Mouse (Mus musculus) heart, embryonic 12.5 days (tissue): ENCODE results near the gene Gm867. TPM values are rescaled to one million over a fixed set of nuclear protein-coding genes. Genes with fewer than 3 reads are reported as not detected.

Source experiments
- ATAC-seq: fragments of 200-750 bp; cut with Nextera tagmentation; 2 replicates; pipeline ENCODE4 v1.8.0; 2017; ENCODE audit warnings: moderate TSS enrichment, moderate library complexity; ENCODE audit not compliant: insufficient number of reproducible peaks, low FRiP score
- H3K27ac ChIP-seq: fragments of 300-500 bp; sonication (generic); 2 replicates; pipeline ENCODE4 v1.5.1; 2016; ENCODE audit warnings: mild to moderate bottlenecking, moderate library complexity; ENCODE audit not compliant: poor library complexity, severe bottlenecking
- H3K27me3 ChIP-seq: fragments of 300-500 bp; sonication (generic); replicated peaks from 2 replicates; pipeline ENCODE4 v1.6.1; 2016; ENCODE audit warnings: mild to moderate bottlenecking, moderate library complexity
- H3K36me3 ChIP-seq: fragments of 300-500 bp; sonication (generic); 2 replicates; pipeline ENCODE4 v1.6.1; 2016; ENCODE audit warnings: mild to moderate bottlenecking, moderate library complexity
- H3K4me1 ChIP-seq: fragments of 300-500 bp; sonication (generic); replicated peaks from 2 replicates; pipeline ENCODE4 v1.6.1; 2016; ENCODE audit warnings: mild to moderate bottlenecking
- H3K4me2 ChIP-seq: fragments of 300-500 bp; sonication (generic); 2 replicates; pipeline ENCODE4 v1.6.1; 2016; ENCODE audit warnings: mild to moderate bottlenecking, moderate library complexity
- H3K4me3 ChIP-seq: fragments of 300-500 bp; sonication (generic); 2 replicates; pipeline ENCODE4 v1.5.1; 2016; ENCODE audit warnings: mild to moderate bottlenecking
- H3K9ac ChIP-seq: fragments of 300-500 bp; sonication (generic); 2 replicates; pipeline ENCODE4 v1.6.1; 2016; ENCODE audit warnings: mild to moderate bottlenecking, moderate library complexity
- H3K9me3 ChIP-seq: fragments of 300-500 bp; sonication (generic); replicated peaks from 2 replicates; pipeline ENCODE4 v1.6.1; 2016; ENCODE audit warnings: mild to moderate bottlenecking, moderate library complexity
- WGBS: fragments of 180-500 bp; shearing (Covaris S2); methylation state at CpG from one replicate; pipeline ENCODE4 v1.1.7; 2016; 5-methylcytosine and 5-hydroxymethylcytosine counted together
- polyA plus RNA-seq: library from polyadenylated mRNA; unstranded; fragments of >200 nt; fragmentation: Nextera tagmentation; extraction: Ambion mirVana; gene quantifications from 2 replicates; pipeline ENCODE4 v1.2.1, GENCODE M21; 2016

The Gm867 gene
- polyA plus RNA-seq, 1 experiment from 2014 or later, result 1.1 TPM

DNA sequence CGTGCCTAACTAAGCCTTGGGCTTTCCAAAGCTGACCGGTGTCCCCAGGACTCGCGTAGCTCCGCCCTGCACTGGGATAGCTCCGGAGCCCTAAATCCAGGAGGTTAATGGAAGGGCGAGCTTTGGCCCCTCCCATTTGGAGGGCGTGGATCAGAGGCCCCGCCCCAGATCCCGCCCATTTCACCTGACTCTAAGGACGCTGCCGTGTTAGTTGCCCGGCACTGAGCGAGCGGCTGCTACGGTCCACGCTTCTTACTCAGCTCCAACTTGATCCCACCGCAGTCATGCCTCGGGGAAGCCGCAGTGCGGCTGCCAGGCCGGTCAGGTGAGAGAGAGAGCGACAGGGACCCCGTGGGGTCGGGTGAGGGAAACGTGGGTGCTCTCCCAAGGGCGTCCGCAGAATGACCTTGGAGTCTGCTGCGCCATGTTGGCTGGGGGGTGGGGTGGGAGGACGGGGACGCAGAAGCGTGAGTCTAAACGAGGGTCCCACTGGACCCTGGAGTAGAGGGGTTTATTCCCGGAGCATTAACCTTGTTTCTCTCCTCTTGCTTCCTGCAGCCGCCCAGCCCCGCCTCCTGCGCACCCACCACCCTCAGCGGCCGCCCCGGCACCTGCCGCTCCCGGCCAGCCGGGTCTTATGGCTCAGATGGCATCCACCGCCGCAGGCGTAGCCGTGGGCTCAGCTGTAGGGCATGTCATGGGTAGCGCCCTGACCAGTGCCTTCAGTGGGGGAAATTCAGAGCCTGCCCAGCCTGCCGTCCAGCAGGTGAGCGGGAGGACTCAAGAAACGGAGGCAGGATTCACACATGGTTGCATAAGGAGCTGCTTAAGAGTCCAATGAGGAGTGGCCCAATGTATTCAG, 4.6 kb downstream of the Gm867 start, which contains the start of gene Mmp11:
Mmp11 (minus strand) TSS at position 817 of the 862 bp plus-strand sequence.
- H3K9me3 ChIP-seq, result no peaks in the 10 kb centered on the region
- peak within 1 kb of the TSS; percentile 71 for H3K4me2 ChIP-seq
- no peaks in the 10 kb centered on the region for H3K36me3 ChIP-seq
- ATAC-seq, result peak; percentile 84
- H3K4me1 ChIP-seq, result peaks cover 62% of the 10 kb centered on the region
- peak within 1 kb of the TSS; percentile 68 for H3K4me3 ChIP-seq
- peaks cover 29% of the 10 kb centered on the region for H3K27me3 ChIP-seq
- WGBS, result 1% methylated on average over 51 of the region's 51 CpGs
- H3K9ac ChIP-seq, result peak within 1 kb of the TSS; percentile 80
- H3K27ac ChIP-seq, result peak within 1 kb of the TSS; percentile 80

DNA sequence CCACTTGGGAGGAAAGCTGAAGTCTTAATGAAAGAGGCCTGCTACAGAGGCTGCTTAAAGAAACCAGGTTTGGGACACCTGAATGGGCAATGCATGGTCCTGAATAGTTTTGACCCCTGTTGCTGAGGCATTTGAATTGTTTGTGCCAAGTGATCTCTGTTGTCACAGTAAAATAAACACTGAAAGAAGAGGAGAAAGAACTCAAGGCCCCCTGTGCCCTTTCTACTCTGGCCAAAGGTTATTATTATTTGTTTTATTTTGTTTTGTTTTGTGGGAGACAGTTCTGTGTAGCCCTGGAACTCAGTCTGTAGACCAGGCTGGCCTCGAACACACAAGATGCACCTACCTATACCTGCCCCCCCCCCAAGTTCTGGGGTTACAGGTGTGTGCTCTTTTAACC, 5.5 kb downstream of the Gm867 start:
- Histone ChIP-seq H3K4me3 (no peak overlapping the region), H3K9me3 (no peaks in the 10 kb centered on the region), H3K27ac (no peak overlapping the region), H3K4me2 (peak overlapping the region; percentile 71; the same call in 1 of the 2 replicates), H3K9ac (no peak overlapping the region), H3K4me1 (peaks cover 62% of the 10 kb centered on the region), H3K36me3 (no peaks in the 10 kb centered on the region), H3K27me3 (peaks cover 36% of the 10 kb centered on the region)
- 52% methylated on average over 1 of the region's 1 CpGs for WGBS
- no peak for ATAC-seq

DNA sequence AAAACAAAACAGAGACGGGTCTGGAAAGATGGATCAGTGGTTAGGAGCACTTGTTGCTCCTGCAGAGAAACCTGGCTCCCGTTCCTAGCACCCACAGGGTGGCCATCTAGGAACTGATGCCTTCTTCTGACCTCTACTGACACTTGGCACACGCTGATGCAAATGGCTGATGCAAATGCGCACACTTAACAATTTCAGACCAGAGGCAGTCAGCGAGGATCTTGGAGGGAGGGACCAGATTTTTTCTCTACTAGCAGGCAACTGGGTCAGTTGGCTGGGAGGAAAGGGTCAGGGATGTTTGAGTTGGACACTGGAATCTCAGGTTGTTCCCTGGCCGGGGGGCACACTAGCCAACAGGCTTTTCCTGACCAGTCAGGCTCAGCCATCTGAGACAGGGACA, 7.6 kb downstream of the Gm867 start, which contains the start of gene Chchd10:
Chchd10 (plus strand) TSS at position 240 of the 400 bp plus-strand sequence.
- Histone ChIP-seq H3K4me2 (peak within 1 kb of the TSS; percentile 96), H3K27ac (peak within 1 kb of the TSS; percentile 5; the same call in 1 of the 2 replicates), H3K36me3 (peaks cover 4% of the 10 kb centered on the region; the same call in 1 of the 2 replicates), H3K27me3 (peaks cover 44% of the 10 kb centered on the region), H3K9me3 (no peaks in the 10 kb centered on the region), H3K4me1 (peaks cover 54% of the 10 kb centered on the region), H3K4me3 (peak within 1 kb of the TSS; percentile 63), H3K9ac (peak within 1 kb of the TSS; percentile 90)
- ATAC-seq, result no peak
- 34% methylated on average over 6 of the region's 6 CpGs for WGBS

DNA sequence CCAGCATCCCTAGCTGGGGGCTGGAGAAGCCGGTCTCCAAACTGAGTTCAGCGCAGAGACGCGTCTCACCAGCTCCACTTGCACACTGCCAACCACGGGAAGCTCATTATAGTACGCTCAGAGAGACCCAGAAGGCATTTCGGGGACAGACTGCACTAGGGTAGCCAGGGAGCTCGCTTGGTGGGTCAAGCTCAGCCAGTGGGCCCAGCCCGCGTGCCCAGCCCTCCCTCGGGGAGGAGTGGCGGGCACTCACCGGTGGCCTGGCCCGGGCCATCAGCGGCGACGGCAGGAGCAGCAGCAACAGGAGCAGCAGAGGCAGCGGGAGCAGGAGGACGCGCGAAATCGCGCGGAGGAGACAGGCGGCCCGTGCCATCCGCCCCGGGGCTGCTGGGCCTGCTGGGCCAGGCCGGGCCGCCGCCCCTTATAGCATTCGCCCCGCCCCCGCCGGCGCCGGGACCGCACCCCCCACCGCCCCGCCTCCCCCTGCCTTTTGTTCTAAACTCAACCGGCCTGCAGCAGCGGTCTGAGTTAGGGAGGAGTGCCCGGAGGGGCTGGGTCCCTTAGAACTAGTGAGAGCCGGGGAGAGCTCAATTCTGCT, 8.3 kb downstream of the Gm867 start:
- Histone ChIP-seq H3K27ac (peak overlapping the region; percentile 5; the same call in 1 of the 2 replicates), H3K4me3 (peak overlapping the region; percentile 63), H3K4me2 (peak overlapping the region; percentile 96), H3K9me3 (no peaks in the 10 kb centered on the region), H3K36me3 (peaks cover 7% of the 10 kb centered on the region; the same call in 1 of the 2 replicates), H3K4me1 (peaks cover 47% of the 10 kb centered on the region), H3K9ac (peak overlapping the region; percentile 90), H3K27me3 (peaks cover 44% of the 10 kb centered on the region)
- under 1% methylated on average over 43 of the region's 44 CpGs for WGBS
- peak; percentile 78 for ATAC-seq

DNA sequence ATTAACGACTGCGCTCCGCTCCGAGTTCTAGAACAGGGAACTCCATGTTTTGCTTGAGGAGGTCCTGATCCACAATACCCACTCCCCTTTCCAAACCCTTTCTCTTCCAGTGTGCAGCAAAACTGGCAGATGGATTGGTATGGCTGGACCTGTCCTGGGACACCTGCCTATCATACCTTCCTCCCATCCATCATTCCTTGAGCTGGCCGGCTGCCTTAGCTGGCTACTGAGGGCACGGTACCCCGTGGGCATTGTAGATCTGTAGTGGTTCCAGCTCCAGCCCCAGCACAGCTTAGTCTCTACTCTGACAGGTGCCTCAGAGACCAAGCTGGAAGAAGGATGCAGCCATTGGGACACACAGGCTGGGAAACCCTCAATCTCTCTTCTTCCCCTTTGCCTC, 9.2 kb downstream of the Gm867 start:
- WGBS, result 30% methylated on average over 7 of the region's 7 CpGs
- Histone ChIP-seq H3K27ac (no peak overlapping the region), H3K36me3 (peaks cover 12% of the 10 kb centered on the region; the same call in 1 of the 2 replicates), H3K9me3 (no peaks in the 10 kb centered on the region), H3K4me3 (peak overlapping the region; percentile 63), H3K27me3 (peaks cover 46% of the 10 kb centered on the region), H3K4me2 (peak overlapping the region; percentile 96), H3K4me1 (peaks cover 42% of the 10 kb centered on the region), H3K9ac (no peak overlapping the region)
- ATAC-seq, result no peak

DNA sequence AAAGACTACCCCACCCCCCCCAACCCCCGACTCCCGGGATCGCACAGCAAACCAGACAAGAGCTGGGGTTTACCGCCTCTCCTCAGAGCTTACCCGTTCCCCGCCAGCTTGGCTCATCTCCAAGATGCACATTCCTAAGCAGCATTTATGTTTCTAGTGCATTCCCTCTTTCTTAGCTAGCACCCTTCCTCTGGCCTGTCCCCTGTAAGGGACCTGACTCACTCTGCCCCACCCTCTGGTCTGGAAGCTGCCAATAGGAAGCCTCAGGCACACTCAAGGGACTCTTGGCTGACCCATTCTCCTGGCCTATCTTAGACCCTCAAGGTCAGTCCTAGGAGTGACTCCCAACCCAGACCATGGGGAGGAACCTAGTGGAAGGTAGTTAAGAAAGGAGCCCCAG, 10.2 kb downstream of the Gm867 start:
- H3K27ac ChIP-seq, result no peak overlapping the region
- no peaks in the 10 kb centered on the region for H3K9me3 ChIP-seq
- peaks cover 21% of the 10 kb centered on the region; the same call in 1 of the 2 replicates for H3K36me3 ChIP-seq
- no peak overlapping the region for H3K4me3 ChIP-seq
- ATAC-seq, result no peak
- H3K4me2 ChIP-seq, result peak overlapping the region; percentile 96
- H3K9ac ChIP-seq, result no peak overlapping the region
- WGBS, result 12% methylated on average over 6 of the region's 6 CpGs
- H3K4me1 ChIP-seq, result peaks cover 38% of the 10 kb centered on the region
- H3K27me3 ChIP-seq, result peaks cover 48% of the 10 kb centered on the region

DNA sequence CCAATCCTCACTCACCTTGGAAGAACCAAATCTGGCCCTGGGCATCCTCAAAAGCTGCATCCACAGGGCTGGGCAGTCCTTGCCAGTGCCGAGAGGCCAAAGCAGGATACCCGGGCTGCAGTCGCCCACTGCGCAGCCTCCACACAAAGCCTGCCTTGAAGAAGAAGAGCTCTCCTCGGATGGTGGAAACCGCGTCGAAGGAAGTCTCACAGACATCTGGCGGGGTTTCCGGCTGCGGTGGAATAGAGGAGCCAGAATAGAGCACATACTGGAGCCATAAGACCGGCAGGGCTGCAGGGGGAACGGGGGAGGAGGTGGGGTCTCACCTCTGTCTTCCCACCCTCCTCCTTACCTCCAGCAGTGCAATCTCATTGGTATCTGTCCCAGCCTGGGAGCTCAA, 14.1 kb downstream of the Gm867 start:
- H3K4me3 ChIP-seq, result no peak overlapping the region
- ATAC-seq, result no peak
- H3K9ac ChIP-seq, result peak overlapping the region; percentile 29; the same call in 1 of the 2 replicates
- H3K4me2 ChIP-seq, result no peak overlapping the region
- peaks cover 25% of the 10 kb centered on the region for H3K4me1 ChIP-seq
- peaks cover 30% of the 10 kb centered on the region; the same call in 1 of the 2 replicates for H3K36me3 ChIP-seq
- H3K9me3 ChIP-seq, result no peaks in the 10 kb centered on the region
- H3K27ac ChIP-seq, result no peak overlapping the region
- WGBS, result 55% methylated on average over 13 of the region's 13 CpGs
- peaks cover 37% of the 10 kb centered on the region for H3K27me3 ChIP-seq

DNA sequence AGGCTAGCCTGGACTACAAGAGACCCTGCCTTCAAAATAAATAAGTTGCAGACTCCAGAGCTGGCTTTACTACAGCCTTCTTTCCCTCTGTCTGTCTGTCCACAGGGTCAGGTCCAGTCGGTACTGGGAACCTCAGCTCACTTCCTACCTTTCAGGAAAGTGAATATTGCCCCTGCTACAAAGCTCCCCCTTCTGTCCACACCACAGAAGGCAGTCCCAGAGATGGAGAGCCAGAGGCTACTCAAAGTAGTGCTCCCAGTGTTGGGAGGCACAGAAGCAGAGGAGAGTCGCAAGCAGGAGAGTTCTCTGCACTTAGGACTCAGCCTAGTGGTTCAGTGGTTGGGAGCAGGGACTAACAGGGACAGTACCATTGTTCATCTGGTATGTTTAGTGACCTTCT, 16.1 kb downstream of the Gm867 start:
- Histone ChIP-seq H3K36me3 (peaks cover 35% of the 10 kb centered on the region; the same call in 1 of the 2 replicates), H3K9ac (no peak overlapping the region), H3K9me3 (no peaks in the 10 kb centered on the region), H3K27ac (no peak overlapping the region), H3K4me1 (peaks cover 19% of the 10 kb centered on the region), H3K4me2 (no peak overlapping the region), H3K27me3 (peaks cover 20% of the 10 kb centered on the region), H3K4me3 (no peak overlapping the region)
- no peak for ATAC-seq
- WGBS, result 60% methylated on average over 2 of the region's 2 CpGs

DNA sequence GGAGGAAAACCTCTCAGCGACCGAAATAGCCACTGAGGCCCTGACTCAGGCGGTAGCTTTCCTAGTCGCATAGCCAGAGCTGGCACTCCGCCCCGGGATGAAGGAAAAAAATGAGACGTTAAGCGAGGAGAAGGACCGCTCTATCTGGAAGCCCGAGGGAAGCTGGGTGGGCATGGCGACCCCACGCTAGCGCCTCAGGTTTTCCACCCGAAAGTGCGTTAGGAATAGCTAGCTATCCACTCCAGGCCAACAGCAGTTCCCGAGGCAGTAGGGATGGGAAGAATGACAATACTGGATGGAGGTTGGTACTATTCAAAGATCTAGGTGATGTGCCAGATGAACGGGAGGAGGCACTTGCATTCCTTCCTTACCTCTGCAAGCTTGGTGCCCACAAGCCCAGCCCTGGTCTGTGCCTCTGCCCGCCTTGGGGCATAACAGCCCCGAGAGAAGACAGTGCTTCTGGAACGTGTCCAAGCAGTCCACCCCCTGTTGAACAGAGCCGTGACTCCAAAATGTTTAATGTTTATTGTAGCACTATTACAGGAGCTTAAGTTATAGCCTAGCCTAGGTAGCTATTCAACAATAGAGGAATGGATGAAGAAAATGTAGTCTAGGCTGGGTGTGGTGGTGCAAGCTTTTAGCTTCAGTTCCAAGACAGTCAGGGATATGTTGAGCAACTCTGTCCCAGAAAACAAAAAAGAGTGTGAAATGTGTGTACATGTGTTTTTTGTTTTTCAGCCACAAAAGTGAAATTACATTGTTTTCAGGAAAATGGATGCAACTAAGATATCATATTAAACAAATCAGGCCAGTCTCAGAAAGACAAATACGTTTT, 18.5 kb downstream of the Gm867 start:
- WGBS, result 5% methylated on average over 22 of the region's 22 CpGs
- H3K4me3 ChIP-seq, result peak overlapping the region; percentile 85
- peak; percentile 34; the same call in 1 of the 2 replicates for ATAC-seq
- H3K27ac ChIP-seq, result peak overlapping the region; percentile 95
- H3K36me3 ChIP-seq, result peaks cover 41% of the 10 kb centered on the region
- H3K27me3 ChIP-seq, result peaks cover 15% of the 10 kb centered on the region
- H3K9ac ChIP-seq, result peak overlapping the region; percentile 91
- H3K4me2 ChIP-seq, result peak overlapping the region; percentile 81
- H3K4me1 ChIP-seq, result peaks cover 36% of the 10 kb centered on the region
- H3K9me3 ChIP-seq, result no peaks in the 10 kb centered on the region

DNA sequence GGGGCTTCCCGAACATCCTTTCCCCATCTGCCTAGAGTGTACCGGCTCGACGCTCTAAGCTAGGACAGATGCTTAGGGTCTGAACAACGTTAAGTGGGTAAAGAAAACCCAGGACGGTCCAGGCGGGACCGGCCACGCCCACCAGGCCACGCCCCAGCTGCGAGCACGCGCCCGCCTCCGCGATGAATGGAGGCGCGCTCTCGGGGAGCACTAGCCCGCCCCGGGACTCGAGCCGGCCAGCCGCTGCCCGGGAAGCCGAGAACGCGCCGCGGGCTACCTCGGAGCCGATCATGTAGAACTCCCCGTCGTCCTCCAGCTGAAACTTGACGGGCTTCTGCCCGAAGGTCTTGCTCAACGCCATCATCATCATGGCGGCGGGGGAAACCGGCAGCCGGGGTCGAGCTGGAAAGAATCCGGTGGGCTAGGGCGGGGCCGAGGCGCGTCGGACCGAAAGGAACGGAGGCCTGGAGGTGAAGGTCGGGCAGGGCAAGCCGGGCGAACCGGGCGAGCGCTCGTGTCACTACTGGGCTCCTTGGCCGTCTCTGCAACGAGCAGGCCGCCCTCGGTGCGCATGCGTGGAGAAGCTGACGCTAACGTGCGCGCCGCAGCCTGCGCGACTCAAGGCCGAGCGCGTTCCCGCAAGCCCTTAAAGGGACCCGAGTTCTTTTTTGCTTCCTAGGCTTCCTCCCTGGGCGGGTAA, 19.3 kb downstream of the Gm867 start, which contains the start of gene Smarcb1:
Smarcb1 (minus strand) TSS at position 592 of the 700 bp plus-strand sequence.
- peaks cover 42% of the 10 kb centered on the region for H3K4me1 ChIP-seq
- H3K4me3 ChIP-seq, result peak within 1 kb of the TSS; percentile 85
- peak within 1 kb of the TSS; percentile 91 for H3K9ac ChIP-seq
- H3K27me3 ChIP-seq, result peaks cover 7% of the 10 kb centered on the region
- peaks cover 43% of the 10 kb centered on the region for H3K36me3 ChIP-seq
- peak within 1 kb of the TSS; percentile 95 for H3K27ac ChIP-seq
- under 1% methylated on average over 75 of the region's 76 CpGs for WGBS
- no peaks in the 10 kb centered on the region for H3K9me3 ChIP-seq
- peak; percentile 91 for ATAC-seq
- H3K4me2 ChIP-seq, result peak within 1 kb of the TSS; percentile 81
